Mouse (Mus musculus): ENCODE measurements at regions not wholly inside any gene's neighbourhood (a gene's known extent, or its start where the extent isn't known, plus 50 kb on each side); places are given as distances from the start of the nearest gene placed in this dataset.

DNA sequence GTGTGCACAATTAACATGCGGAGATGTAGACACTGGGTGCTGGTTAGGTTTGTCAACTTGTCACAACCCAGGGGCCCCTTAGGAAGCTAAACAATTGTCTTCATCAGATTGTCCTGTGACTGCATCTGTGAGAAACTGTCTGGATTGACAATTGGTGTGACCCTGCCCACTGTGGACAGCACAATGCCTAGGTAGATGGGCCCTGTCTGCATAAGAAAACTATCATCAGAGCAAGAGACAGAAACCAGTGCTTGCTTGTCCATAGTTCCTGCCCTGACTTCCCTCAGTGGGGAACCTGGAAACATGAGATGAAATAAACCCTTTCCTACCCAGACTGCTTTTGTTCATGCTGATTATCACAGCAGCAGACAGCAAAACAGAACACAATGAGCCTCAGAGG is 63.5 kb upstream of the Tyw5 start:
- no peak for TF ChIP-seq CTCF (conservative IDR thresholded peaks at IDR 0.05; ENCODE audit: low read length)
- 0 out of 2 replicates have a peak, but pooled peaks have one; percentile 41 for TF ChIP-seq POU5F1 (IDR thresholded peaks at IDR 0.05; ENCODE audit: borderline replicate concordance, low read length)
